Mouse (Mus musculus) T-helper 1 cell (primary cell): ENCODE results near the gene Slc25a19.

Source experiments
- in situ Hi-C: fragments of 300-600 bp; cut with MboI, MseI; formaldehyde crosslinking; loops from one replicate; pipeline ENCODE4 v1.15.1; 2025; ENCODE audit warnings: high pct_unique_total_duplicates

The Slc25a19 gene

DNA sequence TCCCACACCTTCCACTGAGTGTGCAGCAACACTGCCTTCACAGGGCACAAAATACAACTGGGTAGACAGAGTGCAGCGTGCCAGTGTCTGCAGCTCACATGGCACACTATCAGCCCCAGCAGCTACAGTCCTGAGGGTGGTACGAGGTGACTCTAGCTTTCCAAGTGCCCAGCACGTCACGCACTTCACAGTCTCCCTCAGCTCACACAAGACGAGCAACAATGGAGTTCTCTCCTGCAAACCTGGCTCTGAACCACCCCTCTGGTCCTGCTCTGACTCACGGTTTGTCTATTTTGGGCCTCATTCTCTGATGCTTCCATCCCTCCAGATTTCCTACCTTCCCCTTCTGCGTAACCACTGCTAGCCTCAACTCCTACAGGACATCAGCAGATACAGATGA is 28.4 kb downstream of the Slc25a19 start:
- in situ Hi-C loops, result no loop called here

DNA sequence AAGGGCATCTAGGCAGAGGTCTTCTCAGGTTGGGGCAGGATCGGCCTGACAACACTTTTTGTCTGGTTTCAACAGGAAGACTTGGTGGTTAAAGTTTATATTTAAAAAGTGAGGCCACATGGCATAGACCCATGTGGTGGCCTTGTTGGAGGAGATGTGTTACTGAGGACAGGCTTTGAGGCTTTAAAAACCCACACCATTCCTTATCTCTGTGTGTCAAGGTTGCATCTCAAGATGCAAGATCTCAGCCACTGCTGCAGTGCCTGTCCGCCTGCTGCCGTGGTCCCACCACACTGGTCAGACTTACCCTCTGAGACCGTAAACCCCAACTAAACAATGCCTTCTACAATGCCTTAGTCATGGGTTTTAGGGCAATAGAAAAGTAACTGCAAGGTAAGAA is 29.8 kb downstream of the Slc25a19 start:
- in situ Hi-C loops, result no loop called here

DNA sequence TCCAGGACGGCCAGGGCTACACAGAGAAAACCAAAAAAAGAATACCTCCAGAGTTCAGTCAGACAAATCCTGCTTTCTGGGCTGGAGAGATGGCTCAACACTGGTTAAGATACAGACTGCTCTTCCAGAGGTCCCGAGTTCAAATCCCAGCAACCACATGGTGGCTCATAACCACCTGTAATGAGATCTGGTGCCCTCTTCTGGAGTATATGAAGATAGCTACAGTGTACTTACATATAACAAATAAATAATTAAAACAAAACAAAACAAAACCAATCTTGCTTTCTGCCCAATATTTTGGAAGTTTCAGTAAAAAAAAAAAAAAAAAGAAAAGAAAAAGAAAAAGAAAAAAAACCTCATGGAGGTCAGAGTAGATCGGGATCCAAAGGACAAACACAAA is 32.9 kb downstream of the Slc25a19 start:
- in situ Hi-C loops, result no loop called here

DNA sequence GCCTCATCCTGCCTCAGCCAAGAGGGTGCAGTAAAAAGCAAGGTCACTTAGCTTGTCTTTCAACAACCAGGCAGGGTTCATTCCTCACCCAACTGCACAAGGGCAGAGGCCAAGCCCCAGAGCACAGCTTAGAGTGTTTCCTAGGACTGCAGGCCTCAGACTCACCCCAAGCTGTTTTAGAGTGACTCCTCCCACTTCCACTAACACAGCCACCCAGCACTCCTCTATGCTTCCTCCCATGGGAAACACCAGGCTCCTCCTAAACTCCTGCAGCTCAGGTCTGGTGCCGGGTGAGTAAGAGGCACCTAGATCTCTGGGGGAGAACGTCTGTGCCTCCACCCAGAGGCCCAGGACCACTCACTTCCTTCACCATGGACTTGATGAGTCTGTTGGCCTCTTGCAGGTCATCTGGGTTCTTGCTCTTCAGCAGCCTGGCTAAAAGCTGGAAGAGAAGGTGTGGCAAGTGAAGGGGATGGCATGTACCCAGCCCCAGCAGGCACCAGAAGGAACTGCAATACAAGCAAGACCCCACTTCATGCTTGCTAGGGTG is 37.5 kb downstream of the Slc25a19 start:
- in situ Hi-C loops, result no loop called here

DNA sequence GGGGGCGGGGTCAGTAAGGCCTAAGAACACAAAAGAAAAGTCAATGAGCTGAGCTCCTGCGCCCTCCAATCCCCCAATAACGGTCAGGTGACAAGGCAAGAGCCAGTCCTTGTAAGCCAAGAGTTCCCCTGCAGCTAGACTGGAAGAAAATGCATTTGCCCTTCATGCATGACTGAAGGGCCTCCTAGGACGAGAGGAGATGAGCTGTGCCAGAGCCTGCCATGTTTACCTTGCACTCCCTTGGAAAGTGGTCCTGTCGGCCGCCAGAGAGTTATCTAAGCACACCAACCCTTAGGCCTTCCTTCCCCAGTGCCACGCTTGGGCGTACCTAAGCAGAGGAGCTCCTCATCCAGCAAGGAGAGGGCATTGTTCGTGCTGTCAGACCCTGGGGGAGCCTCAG is 40.1 kb downstream of the Slc25a19 start:
- in situ Hi-C loops, result no loop called here

DNA sequence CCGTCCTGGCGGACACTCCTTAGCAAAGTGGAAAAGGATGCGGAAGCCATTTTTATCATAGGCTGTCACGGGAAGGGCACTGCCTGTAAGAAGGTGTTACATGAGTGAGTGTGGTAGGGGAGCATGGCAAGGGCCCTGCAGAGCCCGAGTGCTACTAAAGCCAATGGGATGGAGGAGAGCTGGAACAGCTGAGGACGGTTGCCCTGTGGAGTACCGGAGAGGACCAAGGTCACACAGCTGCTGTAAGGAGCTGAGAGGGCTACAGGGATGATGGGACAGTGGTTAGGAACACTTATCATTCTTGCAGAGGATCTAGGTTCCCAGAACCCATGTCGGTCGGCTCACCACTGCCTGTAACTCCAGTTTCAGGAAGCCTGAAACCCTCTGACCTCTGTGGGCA is 41.7 kb downstream of the Slc25a19 start:
- in situ Hi-C loops, result no loop called here

DNA sequence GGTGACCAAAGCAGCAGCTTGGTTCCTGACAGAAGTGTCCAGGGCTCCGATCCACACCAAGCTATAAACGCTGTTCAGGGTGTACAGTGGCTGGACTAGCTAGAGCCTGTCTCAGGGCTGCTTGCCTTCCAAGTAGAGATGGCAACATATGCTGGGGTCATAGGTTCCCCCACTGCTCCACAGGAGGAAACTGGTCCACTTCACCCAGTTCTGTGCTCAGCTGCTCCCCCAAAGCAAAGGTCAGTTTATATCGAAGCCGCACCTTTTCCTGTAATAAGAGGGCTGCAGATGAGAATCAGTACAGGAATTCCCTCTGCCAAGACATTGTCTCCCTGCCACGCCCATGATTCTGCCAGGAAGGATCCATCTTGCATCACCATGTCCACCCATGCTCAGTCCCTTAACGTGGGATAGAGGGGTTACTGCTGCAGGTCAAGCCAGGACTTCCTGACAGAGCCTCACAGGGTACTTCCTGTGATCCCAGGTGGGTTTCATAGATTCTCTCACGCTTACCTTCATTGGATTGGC is 42.5 kb downstream of the Slc25a19 start:
- in situ Hi-C loops, result no loop called here

DNA sequence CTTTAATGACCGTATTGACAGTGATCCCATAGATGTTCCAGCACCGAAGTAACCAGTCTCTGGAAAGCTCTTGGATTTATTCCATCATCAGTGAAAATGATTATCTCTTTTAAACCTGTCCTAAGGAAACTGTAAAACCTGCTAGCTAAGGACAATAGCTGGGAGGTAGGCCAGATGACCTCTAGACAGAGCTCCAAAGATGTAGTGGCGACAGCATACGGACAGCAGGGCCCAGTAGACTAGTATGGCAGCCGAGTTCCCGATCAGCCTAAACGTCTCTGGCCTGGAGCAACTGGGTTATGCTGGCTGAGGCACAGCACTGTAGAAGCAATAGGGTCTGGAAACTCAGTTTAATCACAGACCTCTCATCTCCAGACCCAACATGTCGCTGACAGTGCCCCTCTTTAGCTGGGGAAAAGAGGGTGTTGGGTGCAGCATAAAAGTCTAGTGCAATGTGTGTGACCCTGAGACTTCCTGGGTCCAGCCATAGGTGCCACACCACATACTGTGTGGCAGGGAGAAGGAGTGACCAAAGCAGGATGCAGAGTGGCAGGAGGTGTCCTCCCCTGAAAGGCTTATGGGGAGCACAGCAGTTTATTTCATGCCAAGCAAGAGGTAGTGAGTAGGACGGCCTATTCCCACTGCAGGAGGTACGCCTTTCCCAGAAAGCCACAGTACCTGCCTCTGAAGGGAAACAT is 43.6 kb downstream of the Slc25a19 start:
- in situ Hi-C loops, result no loop called here

DNA sequence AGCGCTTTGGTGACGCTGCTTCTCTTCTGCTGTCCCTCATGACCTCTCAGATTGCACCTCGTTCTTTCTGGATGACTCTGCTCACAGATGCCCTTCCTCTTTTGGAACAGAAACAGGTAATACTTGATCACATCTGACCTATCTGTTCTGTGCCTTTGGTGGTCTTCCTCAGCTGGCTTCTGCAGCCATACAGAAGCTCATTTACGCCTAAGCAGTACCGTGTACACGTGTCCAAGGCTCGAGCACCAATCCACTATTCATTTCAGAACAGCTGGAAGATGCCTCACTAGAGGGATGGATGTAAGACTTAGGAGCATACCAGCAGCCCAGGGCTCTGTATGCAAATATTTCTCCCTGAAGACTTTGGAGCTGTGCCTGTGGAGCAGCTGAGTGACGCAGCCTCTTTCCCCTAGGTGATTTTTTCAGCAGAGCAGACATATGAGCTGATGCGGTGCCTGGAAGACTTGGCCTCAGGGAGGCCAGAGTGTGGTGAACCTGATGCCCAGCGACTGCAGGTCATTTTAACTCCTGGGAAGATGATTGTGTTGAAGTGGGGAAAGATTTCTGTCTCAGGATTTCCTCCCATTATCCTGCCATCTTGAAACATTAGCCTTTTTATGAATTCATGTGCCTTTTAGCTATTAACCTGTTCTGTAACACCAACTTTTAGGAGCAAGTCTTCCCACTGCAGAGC is 45.0 kb downstream of the Slc25a19 start:
- in situ Hi-C loops, result no loop called here

DNA sequence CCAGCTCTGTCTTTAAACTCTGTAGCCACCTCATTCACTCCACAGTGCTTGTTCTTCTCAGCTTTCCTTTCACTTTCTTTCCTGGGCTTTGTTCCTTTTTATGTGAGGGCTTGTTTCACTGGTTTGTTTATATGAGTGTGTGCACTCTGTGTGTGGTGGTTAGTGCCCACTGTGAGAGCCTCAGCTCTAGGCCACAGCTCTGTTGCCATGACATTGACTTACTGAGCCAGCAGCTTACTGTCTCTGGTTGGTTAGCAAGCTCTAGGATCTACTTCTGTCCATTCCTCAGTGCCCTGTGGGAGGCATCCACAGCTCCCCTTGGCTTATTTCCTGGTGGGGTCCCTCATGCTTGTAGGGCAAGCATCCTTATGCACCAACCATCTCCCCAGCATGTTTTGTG is 49.0 kb downstream of the Slc25a19 start:
- in situ Hi-C loops, result no loop called here

DNA sequence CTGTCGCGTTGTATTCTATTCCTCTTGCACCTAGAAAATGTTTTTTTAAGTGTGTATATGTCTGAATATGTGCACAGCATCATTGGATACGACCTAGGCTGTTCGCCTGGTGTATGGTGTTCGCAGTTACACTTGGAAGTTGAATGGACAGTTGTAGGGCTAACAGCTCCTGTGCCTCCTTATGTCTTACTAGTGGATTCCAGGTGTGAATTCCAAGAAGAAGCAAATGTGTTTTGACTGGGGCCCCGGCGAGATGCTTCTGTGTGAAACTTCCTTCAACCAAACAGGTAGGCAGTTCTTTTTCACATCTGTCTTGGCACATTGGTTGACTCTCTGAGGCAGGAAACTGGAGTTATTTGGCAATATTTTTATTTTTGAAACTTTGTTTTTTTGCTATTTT is 63.1 kb downstream of the Slc25a19 start:
- in situ Hi-C loops, result no loop called here
